Mouse (Mus musculus): ENCODE measurements around the gene Hoxb4. TPM values are rescaled to one million over a fixed set of nuclear protein-coding genes. Genes with fewer than 3 reads are reported as not detected.

Gene Hoxb4
- polyA plus RNA-seq, 1 experiment from 2014 or later: 11.3 TPM

GRCm38 (mm10) chr11:96313134-96313533 lies 4.9 kb upstream of the Hoxb4 start:
- H3K4me2 ChIP-seq: peak overlapping the region; percentile 83
- peak overlapping the region; percentile 99 for H3K9ac ChIP-seq
- peak overlapping the region; percentile 100 for H3K27ac ChIP-seq
- no peaks in the 10 kb centered on the region for H3K9me3 ChIP-seq
- peaks cover 93% of the 10 kb centered on the region for H3K27me3 ChIP-seq
- no peaks in the 10 kb centered on the region for H3K36me3 ChIP-seq
- H3K4me3 ChIP-seq: peak overlapping the region; percentile 57
- 18% methylated on average over 2 of the region's 2 CpGs for WGBS
- ATAC-seq (ENCODE audit: low FRiP score): no peak
- H3K4me1 ChIP-seq (replicated peaks): peaks cover 25% of the 10 kb centered on the region

GRCm38 (mm10) chr11:96313806-96314428 lies 4.2 kb upstream of the Hoxb4 start:
- no peak for ATAC-seq (ENCODE audit: low FRiP score)
- Histone ChIP-seq H3K9me3 (no peaks in the 10 kb centered on the region), H3K9ac (peak overlapping the region; percentile 99), H3K4me1 (replicated peaks) (peaks cover 25% of the 10 kb centered on the region), H3K4me2 (peak overlapping the region; percentile 83), H3K27ac (peak overlapping the region; percentile 100), H3K36me3 (no peaks in the 10 kb centered on the region), H3K27me3 (peaks cover 90% of the 10 kb centered on the region), H3K4me3 (peak overlapping the region; percentile 57)
- WGBS: 3% methylated on average over 12 of the region's 12 CpGs

GRCm38 (mm10) chr11:96314671-96315343 lies 3.3 kb upstream of the Hoxb4 start:
- Histone ChIP-seq H3K4me2 (peak overlapping the region; percentile 83), H3K4me3 (peak overlapping the region; percentile 57), H3K9me3 (no peaks in the 10 kb centered on the region), H3K9ac (peak overlapping the region; percentile 99), H3K27me3 (peaks cover 90% of the 10 kb centered on the region), H3K36me3 (no peaks in the 10 kb centered on the region), H3K4me1 (replicated peaks) (peaks cover 23% of the 10 kb centered on the region), H3K27ac (peak overlapping the region; percentile 100)
- no peak for ATAC-seq (ENCODE audit: low FRiP score)
- under 1% methylated on average over 34 of the region's 34 CpGs for WGBS

- Histone ChIP-seq H3K4me3 (peak overlapping the region; percentile 57), H3K9ac (peak overlapping the region; percentile 99), H3K4me1 (replicated peaks) (peaks cover 18% of the 10 kb centered on the region), H3K27me3 (peaks cover 90% of the 10 kb centered on the region), H3K4me2 (peak overlapping the region; percentile 83), H3K9me3 (no peaks in the 10 kb centered on the region), H3K36me3 (no peaks in the 10 kb centered on the region), H3K27ac (peak overlapping the region; percentile 100)
- no peak for ATAC-seq (ENCODE audit: low FRiP score)
- 2% methylated on average over 5 of the region's 5 CpGs for WGBS
Observed at GRCm38 (mm10) chr11:96315344-96315681, 2.8 kb upstream of the Hoxb4 start.

- H3K9ac ChIP-seq: peak overlapping the region; percentile 99
- peak overlapping the region; percentile 100 for H3K27ac ChIP-seq
- H3K4me1 ChIP-seq (replicated peaks): peaks cover 10% of the 10 kb centered on the region
- peak overlapping the region; percentile 57 for H3K4me3 ChIP-seq
- H3K9me3 ChIP-seq: no peaks in the 10 kb centered on the region
- WGBS: 5% methylated on average over 18 of the region's 18 CpGs
- H3K36me3 ChIP-seq: no peaks in the 10 kb centered on the region
- H3K4me2 ChIP-seq: peak overlapping the region; percentile 83
- ATAC-seq (ENCODE audit: low FRiP score): no peak
- peaks cover 89% of the 10 kb centered on the region for H3K27me3 ChIP-seq
Observed at GRCm38 (mm10) chr11:96316696-96317607, 1.1 kb upstream of the Hoxb4 start.

GRCm38 (mm10) chr11:96318368-96319070 lies 452 bp downstream of the Hoxb4 start:
- peak overlapping the region; percentile 100 for H3K27ac ChIP-seq
- H3K4me2 ChIP-seq: peak overlapping the region; percentile 83
- peak overlapping the region; percentile 99 for H3K9ac ChIP-seq
- H3K4me1 ChIP-seq (replicated peaks): peaks cover 3% of the 10 kb centered on the region
- no peaks in the 10 kb centered on the region for H3K36me3 ChIP-seq
- ATAC-seq (ENCODE audit: low FRiP score): peak; percentile 79
- WGBS: under 1% methylated on average over 37 of the region's 45 CpGs
- peaks cover 87% of the 10 kb centered on the region for H3K27me3 ChIP-seq
- no peaks in the 10 kb centered on the region for H3K9me3 ChIP-seq
- H3K4me3 ChIP-seq: peak overlapping the region; percentile 57

GRCm38 (mm10) chr11:96319071-96319902 lies 1.2 kb downstream of the Hoxb4 start:
- Histone ChIP-seq H3K27ac (peak overlapping the region; percentile 100), H3K9ac (peak overlapping the region; percentile 99), H3K9me3 (no peaks in the 10 kb centered on the region), H3K36me3 (no peaks in the 10 kb centered on the region), H3K27me3 (peaks cover 88% of the 10 kb centered on the region), H3K4me3 (peak overlapping the region; percentile 57), H3K4me2 (peak overlapping the region; percentile 83), H3K4me1 (replicated peaks) (peaks cover 3% of the 10 kb centered on the region)
- ATAC-seq (ENCODE audit: low FRiP score): peak; percentile 61
- 0% methylated on average over 28 of the region's 34 CpGs for WGBS

- peaks cover 3% of the 10 kb centered on the region for H3K4me1 ChIP-seq (replicated peaks)
- no peaks in the 10 kb centered on the region for H3K9me3 ChIP-seq
- under 1% methylated on average over 29 of the region's 29 CpGs for WGBS
- peak overlapping the region; percentile 99 for H3K9ac ChIP-seq
- peak overlapping the region; percentile 57 for H3K4me3 ChIP-seq
- peak overlapping the region; percentile 100 for H3K27ac ChIP-seq
- H3K36me3 ChIP-seq: no peaks in the 10 kb centered on the region
- ATAC-seq (ENCODE audit: low FRiP score): no peak
- H3K27me3 ChIP-seq: peaks cover 87% of the 10 kb centered on the region
- H3K4me2 ChIP-seq: peak overlapping the region; percentile 83
Observed at GRCm38 (mm10) chr11:96319910-96320309, 1.8 kb downstream of the Hoxb4 start.

- H3K27ac ChIP-seq: peak overlapping the region; percentile 100
- 5% methylated on average over 17 of the region's 17 CpGs for WGBS
- H3K27me3 ChIP-seq: peaks cover 87% of the 10 kb centered on the region
- peak overlapping the region; percentile 83 for H3K4me2 ChIP-seq
- H3K4me3 ChIP-seq: peak overlapping the region; percentile 57
- H3K4me1 ChIP-seq (replicated peaks): peaks cover 3% of the 10 kb centered on the region
- H3K36me3 ChIP-seq: no peaks in the 10 kb centered on the region
- peak overlapping the region; percentile 99 for H3K9ac ChIP-seq
- ATAC-seq (ENCODE audit: low FRiP score): no peak
- no peaks in the 10 kb centered on the region for H3K9me3 ChIP-seq
Observed at GRCm38 (mm10) chr11:96320688-96321087, 2.6 kb downstream of the Hoxb4 start.

GRCm38 (mm10) chr11:96321846-96322245 lies 3.8 kb downstream of the Hoxb4 start:
- no peaks in the 10 kb centered on the region for H3K9me3 ChIP-seq
- no peak for ATAC-seq (ENCODE audit: low FRiP score)
- H3K9ac ChIP-seq: peak overlapping the region; percentile 99
- peak overlapping the region; percentile 57 for H3K4me3 ChIP-seq
- peaks cover 6% of the 10 kb centered on the region for H3K4me1 ChIP-seq (replicated peaks)
- H3K4me2 ChIP-seq: peak overlapping the region; percentile 83
- peak overlapping the region; percentile 100 for H3K27ac ChIP-seq
- WGBS: 8% methylated on average over 5 of the region's 5 CpGs
- H3K27me3 ChIP-seq: peaks cover 89% of the 10 kb centered on the region
- no peaks in the 10 kb centered on the region for H3K36me3 ChIP-seq

- Histone ChIP-seq H3K36me3 (no peaks in the 10 kb centered on the region), H3K4me1 (replicated peaks) (peaks cover 13% of the 10 kb centered on the region), H3K4me3 (peak overlapping the region; percentile 57), H3K27me3 (peaks cover 92% of the 10 kb centered on the region), H3K9me3 (no peaks in the 10 kb centered on the region), H3K27ac (peak overlapping the region; percentile 100), H3K4me2 (peak overlapping the region; percentile 83), H3K9ac (peak overlapping the region; percentile 99)
- 2% methylated on average over 6 of the region's 6 CpGs for whole genome bisulfite sequencing
- ATAC-seq (ENCODE audit: low FRiP score): no peak
Observed at GRCm38 (mm10) chr11:96322738-96323137, 4.7 kb downstream of the Hoxb4 start.
